Mouse (Mus musculus) heart, embryonic 12.5 days (tissue): ENCODE data around the gene Fbxo17. TPM values are rescaled to one million over a fixed set of nuclear protein-coding genes. Genes with fewer than 3 reads are reported as not detected.

Source experiments
- ATAC-seq: fragments of 200-750 bp; cut with Nextera tagmentation; 2 replicates; pipeline ENCODE4 v1.8.0; 2017; ENCODE audit warnings: moderate TSS enrichment, moderate library complexity; ENCODE audit not compliant: insufficient number of reproducible peaks, low FRiP score
- H3K27ac ChIP-seq: fragments of 300-500 bp; sonication (generic); 2 replicates; pipeline ENCODE4 v1.5.1; 2016; ENCODE audit warnings: mild to moderate bottlenecking, moderate library complexity; ENCODE audit not compliant: poor library complexity, severe bottlenecking
- H3K27me3 ChIP-seq: fragments of 300-500 bp; sonication (generic); replicated peaks from 2 replicates; pipeline ENCODE4 v1.6.1; 2016; ENCODE audit warnings: mild to moderate bottlenecking, moderate library complexity
- H3K36me3 ChIP-seq: fragments of 300-500 bp; sonication (generic); 2 replicates; pipeline ENCODE4 v1.6.1; 2016; ENCODE audit warnings: mild to moderate bottlenecking, moderate library complexity
- H3K4me1 ChIP-seq: fragments of 300-500 bp; sonication (generic); replicated peaks from 2 replicates; pipeline ENCODE4 v1.6.1; 2016; ENCODE audit warnings: mild to moderate bottlenecking
- H3K4me2 ChIP-seq: fragments of 300-500 bp; sonication (generic); 2 replicates; pipeline ENCODE4 v1.6.1; 2016; ENCODE audit warnings: mild to moderate bottlenecking, moderate library complexity
- H3K4me3 ChIP-seq: fragments of 300-500 bp; sonication (generic); 2 replicates; pipeline ENCODE4 v1.5.1; 2016; ENCODE audit warnings: mild to moderate bottlenecking
- H3K9ac ChIP-seq: fragments of 300-500 bp; sonication (generic); 2 replicates; pipeline ENCODE4 v1.6.1; 2016; ENCODE audit warnings: mild to moderate bottlenecking, moderate library complexity
- H3K9me3 ChIP-seq: fragments of 300-500 bp; sonication (generic); replicated peaks from 2 replicates; pipeline ENCODE4 v1.6.1; 2016; ENCODE audit warnings: mild to moderate bottlenecking, moderate library complexity
- WGBS: fragments of 180-500 bp; shearing (Covaris S2); methylation state at CpG from one replicate; pipeline ENCODE4 v1.1.7; 2016; 5-methylcytosine and 5-hydroxymethylcytosine counted together
- polyA plus RNA-seq: library from polyadenylated mRNA; unstranded; fragments of >200 nt; fragmentation: Nextera tagmentation; extraction: Ambion mirVana; gene quantifications from 2 replicates; pipeline ENCODE4 v1.2.1, GENCODE M21; 2016

The Fbxo17 gene
- polyA plus RNA-seq, 1 experiment from 2014 or later = 9.9 TPM

- ATAC-seq = no peak
- H3K9me3 ChIP-seq = no peaks in the 10 kb centered on the region
- WGBS = 75% methylated on average over 5 of the region's 5 CpGs
- H3K4me2 ChIP-seq = no peak overlapping the region
- H3K4me3 ChIP-seq = no peak overlapping the region
- H3K27ac ChIP-seq = no peak overlapping the region
- peaks cover 31% of the 10 kb centered on the region for H3K4me1 ChIP-seq
- H3K36me3 ChIP-seq = peaks cover 41% of the 10 kb centered on the region
- H3K9ac ChIP-seq = no peak overlapping the region
- no peaks in the 10 kb centered on the region for H3K27me3 ChIP-seq
These were observed 68.6 kb downstream of the Fbxo17 start for GRCm38 (mm10) chr7:28785161-28785560.

Other genes with a start within 250 kb of the Fbxo17 start
- not detected in 2 replicates for gene Ifnl2, start 206.3 kb upstream of the Fbxo17 start, polyA plus RNA-seq
- not detected in 2 replicates for gene Ifnl3, start 194.0 kb upstream of the Fbxo17 start, polyA plus RNA-seq
- not detected in 2 replicates for gene Sycn, start 175.9 kb upstream of the Fbxo17 start, polyA plus RNA-seq
- gene Nccrp1, start 169.6 kb upstream of the Fbxo17 start, polyA plus RNA-seq = not detected in 2 replicates
- gene Samd4b, start 118.7 kb upstream of the Fbxo17 start, polyA plus RNA-seq = 29.0 and 29.5 TPM in 2 replicates
- 32.7 TPM in 2 replicates for gene Pak4, start 118.6 kb upstream of the Fbxo17 start, polyA plus RNA-seq
- not detected in 2 replicates for gene Acp7, start 85.5 kb upstream of the Fbxo17 start, polyA plus RNA-seq
- 3.4 and 4.7 TPM in 2 replicates for gene Fbxo27, start 24.0 kb upstream of the Fbxo17 start, polyA plus RNA-seq
- gene Mrps12, start 25.0 kb downstream of the Fbxo17 start, polyA plus RNA-seq = 116 TPM in 2 replicates
- 23.2 and 27.3 TPM in 2 replicates for gene Sars2, start 25.2 kb downstream of the Fbxo17 start, polyA plus RNA-seq
- not detected in 2 replicates for gene Ccer2, start 39.4 kb downstream of the Fbxo17 start, polyA plus RNA-seq
- 46.6 and 49.0 TPM in 2 replicates for gene Sirt2, start 49.9 kb downstream of the Fbxo17 start, polyA plus RNA-seq
- gene Nfkbib, start 50.7 kb downstream of the Fbxo17 start, polyA plus RNA-seq = 30.0 and 32.1 TPM in 2 replicates
- gene Rinl, start 72.2 kb downstream of the Fbxo17 start, polyA plus RNA-seq = 2.7 and 2.8 TPM in 2 replicates
- 218 and 232 TPM in 2 replicates for gene Hnrnpl, start 91.7 kb downstream of the Fbxo17 start, polyA plus RNA-seq
- 137 and 142 TPM in 2 replicates for gene Ech1, start 108.4 kb downstream of the Fbxo17 start, polyA plus RNA-seq
- gene Lgals4, start 117.0 kb downstream of the Fbxo17 start, polyA plus RNA-seq = 4.2 and 4.4 TPM in 2 replicates
- gene Lgals7, start 147.0 kb downstream of the Fbxo17 start, polyA plus RNA-seq = 1.1 and 1.3 TPM in 2 replicates
- gene Capn12, start 164.6 kb downstream of the Fbxo17 start, polyA plus RNA-seq = 0.17 and 0.27 TPM in 2 replicates
- 317 and 318 TPM in 2 replicates for gene Actn4, start 245.5 kb downstream of the Fbxo17 start, polyA plus RNA-seq